Mouse (Mus musculus): ENCODE measurements around the gene Shisa3. TPM values are rescaled to one million over a fixed set of nuclear protein-coding genes. Genes with fewer than 3 reads are reported as not detected.

The Shisa3 gene
- polyA plus RNA-seq, 1 experiment from 2014 or later: 1.8 TPM

DNA sequence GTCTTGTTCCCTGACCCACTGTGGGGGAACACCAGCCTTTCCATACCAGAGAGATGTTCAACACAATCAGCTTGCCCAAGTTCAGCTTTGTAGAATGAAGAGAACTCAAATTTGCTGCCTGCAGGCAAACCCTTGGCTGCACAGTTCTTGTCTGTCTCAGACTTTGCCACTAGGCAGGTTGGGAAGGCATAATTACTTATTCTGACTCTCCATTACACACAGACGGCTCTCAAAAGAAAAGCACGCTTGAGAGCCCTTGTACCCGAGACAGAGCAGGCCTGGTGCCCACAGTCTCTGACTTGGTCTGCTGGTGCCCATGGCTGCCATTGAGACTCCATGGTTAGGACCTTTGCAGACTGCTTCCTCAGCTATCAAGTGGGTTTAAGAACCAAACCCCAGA is 26.7 kb downstream of the Shisa3 start:
- Histone ChIP-seq H3K4me1 (replicated peaks) (0 out of 2 replicates have a peak, but pooled peaks cover 6% of the 10 kb centered on the region), H3K9me3 (replicated peaks) (no peaks in the 10 kb centered on the region), H3K4me3 (replicated peaks) (no peak overlapping the region), H3K9ac (no peak overlapping the region), H3K27ac (no peak overlapping the region), H3K4me2 (no peak overlapping the region), H3K36me3 (peaks cover 47% of the 10 kb centered on the region), H3K27me3 (no peaks in the 10 kb centered on the region)
- no peak for DNase-seq
- WGBS (ENCODE audit: insufficient replicate concordance): 73% methylated on average over 3 of the region's 3 CpGs
- no peak for ATAC-seq (ENCODE audit: low read depth)

DNA sequence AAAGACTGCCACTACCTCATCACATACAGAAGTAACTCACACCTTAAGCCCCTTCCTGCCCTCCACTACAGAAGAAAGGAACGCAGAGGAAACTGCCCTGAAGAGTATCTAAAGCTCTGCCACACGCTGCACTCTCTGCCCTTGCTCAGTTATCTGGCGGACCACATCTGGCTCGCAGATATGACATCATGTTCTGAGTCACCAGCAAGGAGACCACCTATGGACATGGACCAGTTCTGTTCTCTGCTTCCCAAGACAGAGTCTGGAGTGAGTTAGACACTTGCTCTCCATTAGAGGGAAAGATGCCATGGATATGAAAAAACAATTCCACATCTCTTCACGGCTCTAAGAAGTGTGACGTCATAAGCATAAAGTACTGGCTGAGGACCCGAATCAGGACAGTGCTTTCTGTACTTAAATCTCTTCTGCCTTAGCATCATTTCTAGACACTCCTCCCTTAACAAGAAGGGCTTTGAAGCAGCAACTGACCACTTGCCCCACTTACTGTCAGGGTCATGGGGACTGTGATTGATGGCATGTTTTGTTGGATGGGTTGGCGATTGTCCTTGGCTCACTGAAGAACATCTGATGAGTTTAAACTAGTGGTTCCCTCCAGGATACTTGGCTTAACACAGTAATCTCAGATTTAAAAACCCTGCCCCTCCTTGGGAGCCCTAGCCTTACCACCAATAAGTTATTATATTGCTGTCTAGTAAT is 33.1 kb downstream of the Shisa3 start:
- 77% methylated on average over 8 of the region's 8 CpGs for WGBS (ENCODE audit: insufficient replicate concordance)
- Histone ChIP-seq H3K4me2 (no peak overlapping the region), H3K9ac (no peak overlapping the region), H3K27ac (no peak overlapping the region), H3K9me3 (replicated peaks) (no peaks in the 10 kb centered on the region), H3K4me3 (replicated peaks) (no peak overlapping the region), H3K36me3 (peaks cover 66% of the 10 kb centered on the region), H3K27me3 (no peaks in the 10 kb centered on the region), H3K4me1 (replicated peaks) (no peaks in the 10 kb centered on the region)
- ATAC-seq (ENCODE audit: low read depth): no peak
- DNase-seq: no peak

DNA sequence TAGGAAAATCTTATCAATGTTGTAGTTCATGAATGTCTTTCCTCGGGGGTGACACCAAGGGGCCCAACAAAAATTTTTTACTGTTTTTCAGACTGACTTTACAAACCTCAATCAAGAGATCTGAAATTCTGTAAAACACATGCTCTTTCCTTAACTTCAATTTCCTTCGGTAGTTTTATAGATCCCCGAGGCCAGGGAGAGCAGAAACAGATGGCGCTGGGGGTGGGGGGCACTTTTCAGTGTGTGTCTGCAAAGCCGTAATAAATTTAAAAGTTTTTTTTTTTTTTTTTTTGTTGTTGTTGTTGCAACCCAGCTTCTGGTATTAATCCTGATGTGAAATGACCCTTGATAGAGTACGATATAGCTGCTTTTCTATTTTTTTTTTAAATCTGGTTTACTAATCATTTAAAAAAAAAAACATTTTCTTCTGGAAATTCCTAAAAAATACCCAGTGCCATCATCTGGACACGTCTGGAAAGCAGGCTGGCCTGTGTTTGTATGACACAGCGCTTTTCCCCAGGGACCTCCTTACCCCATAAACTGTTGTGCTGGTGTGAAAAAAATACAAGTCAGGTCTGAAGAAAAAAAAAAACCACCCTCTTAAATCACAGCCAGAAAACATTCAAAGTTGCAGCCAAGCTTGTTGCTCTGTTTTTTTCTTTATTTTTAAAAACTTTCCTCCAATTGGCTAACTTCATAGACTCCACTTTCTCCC is 33.9 kb downstream of the Shisa3 start:
- H3K4me2 ChIP-seq: no peak overlapping the region
- H3K27ac ChIP-seq: no peak overlapping the region
- DNase-seq: no peak
- H3K27me3 ChIP-seq: no peaks in the 10 kb centered on the region
- WGBS (ENCODE audit: insufficient replicate concordance): 79% methylated on average over 8 of the region's 8 CpGs
- H3K36me3 ChIP-seq: peaks cover 72% of the 10 kb centered on the region
- no peak overlapping the region for H3K4me3 ChIP-seq (replicated peaks)
- no peak overlapping the region for H3K9ac ChIP-seq
- no peaks in the 10 kb centered on the region for H3K4me1 ChIP-seq (replicated peaks)
- ATAC-seq (ENCODE audit: low read depth): no peak
- no peaks in the 10 kb centered on the region for H3K9me3 ChIP-seq (replicated peaks)

DNA sequence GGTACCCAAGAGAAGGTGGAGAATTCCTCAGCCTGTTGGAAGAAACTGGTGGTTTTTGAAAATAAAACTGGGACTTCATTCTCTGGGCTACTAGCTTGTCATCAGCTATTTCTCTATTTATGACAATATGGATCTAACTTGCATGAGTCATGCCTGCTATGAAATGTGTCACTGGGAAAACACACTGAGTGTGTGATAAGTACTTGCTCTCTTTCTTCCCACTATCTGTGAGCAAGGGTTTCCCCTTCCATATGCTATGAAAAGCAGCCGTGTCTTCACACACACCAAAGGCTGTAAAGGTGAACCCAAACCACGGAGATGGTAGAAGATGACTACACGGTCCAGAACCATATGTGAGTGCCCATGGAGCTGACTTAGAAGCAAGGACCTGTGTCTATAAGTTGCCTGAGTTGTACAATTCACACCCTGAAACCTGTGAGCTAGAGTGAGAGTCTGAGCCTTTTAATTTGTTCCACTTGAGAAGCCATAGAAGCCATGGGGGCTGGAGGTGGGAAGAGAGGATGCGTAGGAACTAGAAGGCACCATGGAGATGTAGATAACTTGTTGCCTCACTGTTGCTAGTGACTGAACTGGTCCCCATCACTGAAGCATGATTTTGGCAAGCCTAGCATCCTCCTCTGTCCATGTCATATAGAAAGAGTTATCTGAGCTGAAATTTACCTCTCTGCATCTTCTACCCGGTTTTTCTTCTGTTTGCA is 36.0 kb downstream of the Shisa3 start:
- H3K9ac ChIP-seq: no peak overlapping the region
- H3K27ac ChIP-seq: no peak overlapping the region
- no peaks in the 10 kb centered on the region for H3K9me3 ChIP-seq (replicated peaks)
- H3K36me3 ChIP-seq: peaks cover 72% of the 10 kb centered on the region
- no peak overlapping the region for H3K4me3 ChIP-seq (replicated peaks)
- no peaks in the 10 kb centered on the region for H3K4me1 ChIP-seq (replicated peaks)
- H3K27me3 ChIP-seq: no peaks in the 10 kb centered on the region
- DNase-seq (no peak), ATAC-seq (ENCODE audit: low read depth) (no peak)
- no peak overlapping the region for H3K4me2 ChIP-seq
- WGBS (ENCODE audit: insufficient replicate concordance): 80% methylated on average over 5 of the region's 5 CpGs

DNA sequence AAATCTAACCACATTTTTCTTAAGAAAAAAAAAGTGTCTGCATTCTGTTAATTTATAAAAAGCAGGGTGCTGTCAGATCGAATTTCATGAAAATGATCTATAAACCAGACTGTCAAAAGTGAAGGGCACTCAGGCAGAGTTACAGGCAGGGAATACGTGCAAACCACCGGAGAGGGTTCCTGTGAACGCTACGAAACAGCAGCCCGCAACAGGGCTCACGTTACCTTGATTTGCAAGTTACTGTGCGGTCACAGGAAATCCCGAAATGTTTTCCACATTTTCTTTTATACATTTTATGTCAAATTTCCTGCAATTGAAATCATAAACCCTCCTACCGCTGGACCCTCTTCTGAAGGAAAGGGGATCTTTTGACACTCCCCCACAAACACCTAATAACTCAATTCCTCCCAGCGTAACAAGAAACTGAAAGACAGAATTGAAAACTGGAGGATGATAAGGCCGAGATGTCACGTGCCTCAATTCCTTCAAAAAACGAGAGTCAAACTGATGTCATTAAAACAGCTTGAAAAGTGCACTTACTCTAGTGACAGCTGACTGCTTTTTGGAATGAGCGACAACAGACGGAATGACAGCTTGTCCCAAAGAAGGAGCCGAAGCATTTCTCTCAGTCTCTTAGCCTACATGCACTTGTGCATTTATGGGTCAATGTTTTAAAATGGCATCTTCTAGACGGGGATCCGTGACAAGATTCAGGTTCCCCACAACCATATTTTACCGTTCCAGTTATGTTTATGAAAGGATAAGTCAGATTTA is 39.3 kb downstream of the Shisa3 start:
- Histone ChIP-seq H3K4me2 (no peak overlapping the region), H3K4me1 (replicated peaks) (no peaks in the 10 kb centered on the region), H3K27me3 (no peaks in the 10 kb centered on the region), H3K9me3 (replicated peaks) (no peaks in the 10 kb centered on the region), H3K36me3 (peaks cover 87% of the 10 kb centered on the region), H3K9ac (no peak overlapping the region), H3K4me3 (replicated peaks) (no peak overlapping the region), H3K27ac (no peak overlapping the region)
- DNase-seq (no peak), ATAC-seq (ENCODE audit: low read depth) (no peak)
- WGBS (ENCODE audit: insufficient replicate concordance): 87% methylated on average over 20 of the region's 20 CpGs

DNA sequence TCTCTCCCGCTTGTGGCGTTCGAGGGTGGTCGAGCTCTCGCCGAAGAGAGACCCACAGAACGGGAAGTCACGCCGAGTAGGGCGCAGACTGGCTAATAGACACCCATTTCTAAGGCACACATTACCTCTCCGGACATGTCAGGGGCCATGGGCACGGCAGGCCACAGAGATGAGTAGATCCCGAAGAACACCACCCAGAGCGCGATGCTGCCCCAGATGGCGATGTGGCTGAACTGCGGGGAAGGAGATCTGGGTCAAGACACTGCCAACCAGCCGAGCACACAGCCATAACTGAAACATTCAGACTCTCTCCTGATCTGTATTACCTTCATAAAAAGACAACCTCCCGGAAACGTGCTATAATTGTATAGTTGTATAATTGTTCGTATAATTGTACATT is 39.9 kb downstream of the Shisa3 start:
- Histone ChIP-seq H3K27ac (no peak overlapping the region), H3K36me3 (peaks cover 86% of the 10 kb centered on the region), H3K4me1 (replicated peaks) (no peaks in the 10 kb centered on the region), H3K4me3 (replicated peaks) (no peak overlapping the region), H3K9me3 (replicated peaks) (no peaks in the 10 kb centered on the region), H3K9ac (no peak overlapping the region), H3K27me3 (no peaks in the 10 kb centered on the region), H3K4me2 (no peak overlapping the region)
- no peak for DNase-seq
- 84% methylated on average over 21 of the region's 21 CpGs for WGBS (ENCODE audit: insufficient replicate concordance)
- no peak for ATAC-seq (ENCODE audit: low read depth)

DNA sequence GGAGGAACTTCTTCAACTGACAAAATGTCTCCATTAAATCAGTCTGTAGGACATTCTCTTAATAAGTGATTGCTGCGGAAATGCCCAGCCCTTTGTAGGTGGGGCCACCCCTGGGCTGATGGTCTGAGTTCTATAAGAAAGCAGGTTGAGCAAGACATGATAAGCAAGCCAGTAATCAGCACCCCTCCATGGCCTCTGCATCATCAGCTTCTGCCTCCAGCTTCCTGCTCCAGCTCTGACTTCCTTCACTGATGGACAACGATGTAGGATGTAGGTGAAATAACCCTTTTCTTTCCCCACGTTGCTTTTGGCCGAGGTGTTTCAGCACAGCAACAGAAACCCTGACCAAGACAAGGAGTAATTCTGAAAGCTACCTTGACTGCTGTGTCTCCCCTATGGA is 41.5 kb downstream of the Shisa3 start:
- Histone ChIP-seq H3K27ac (no peak overlapping the region), H3K4me3 (replicated peaks) (no peak overlapping the region), H3K4me2 (no peak overlapping the region), H3K27me3 (no peaks in the 10 kb centered on the region), H3K4me1 (replicated peaks) (no peaks in the 10 kb centered on the region), H3K36me3 (peaks cover 92% of the 10 kb centered on the region), H3K9me3 (replicated peaks) (no peaks in the 10 kb centered on the region), H3K9ac (no peak overlapping the region)
- no peak for ATAC-seq (ENCODE audit: low read depth)
- 77% methylated on average over 4 of the region's 4 CpGs for WGBS (ENCODE audit: insufficient replicate concordance)
- DNase-seq: no peak

DNA sequence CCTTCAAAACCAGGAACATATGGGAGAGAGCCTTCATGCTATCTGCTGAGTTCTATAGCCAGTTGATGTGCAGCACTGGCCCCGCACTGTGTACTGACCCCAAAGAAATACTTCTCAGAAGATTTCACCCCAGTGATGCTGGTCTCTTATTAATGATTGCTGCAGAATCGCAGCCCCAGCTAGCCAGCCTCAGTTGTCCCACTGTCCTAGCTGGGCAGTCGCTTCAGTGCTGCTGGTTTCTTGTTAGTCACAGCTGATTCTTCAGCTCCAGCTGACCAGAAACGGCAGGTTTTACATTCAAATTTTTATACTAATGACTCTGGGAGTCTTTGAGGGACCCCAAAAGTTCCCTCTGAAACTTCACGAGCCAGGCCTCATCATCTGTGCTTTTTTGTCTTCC is 42.3 kb downstream of the Shisa3 start:
- Histone ChIP-seq H3K36me3 (peaks cover 92% of the 10 kb centered on the region), H3K27me3 (no peaks in the 10 kb centered on the region), H3K4me1 (replicated peaks) (no peaks in the 10 kb centered on the region), H3K4me3 (replicated peaks) (no peak overlapping the region), H3K9me3 (replicated peaks) (no peaks in the 10 kb centered on the region), H3K4me2 (no peak overlapping the region), H3K27ac (no peak overlapping the region), H3K9ac (no peak overlapping the region)
- DNase-seq (no peak), ATAC-seq (ENCODE audit: low read depth) (no peak)
- 82% methylated on average over 5 of the region's 5 CpGs for WGBS (ENCODE audit: insufficient replicate concordance)

DNA sequence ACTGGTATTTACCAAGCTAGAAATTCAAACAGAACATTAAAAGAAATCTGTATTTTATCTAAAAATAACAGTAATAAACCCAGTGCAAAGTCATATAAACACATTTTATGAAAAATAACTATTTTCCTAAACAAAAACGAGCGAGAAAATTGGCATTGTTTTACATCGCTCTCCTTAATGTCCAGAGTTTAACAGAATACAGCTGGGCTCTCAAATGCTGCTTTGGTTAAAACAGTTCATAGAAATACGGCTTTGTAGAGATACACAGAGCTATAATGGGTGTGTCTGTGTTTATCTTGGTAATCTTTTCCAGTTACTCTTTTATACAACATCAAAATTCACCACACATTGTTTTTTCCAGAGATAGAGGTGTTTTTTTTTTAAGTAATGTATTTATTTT is 44.8 kb downstream of the Shisa3 start:
- 81% methylated on average over 4 of the region's 4 CpGs for WGBS (ENCODE audit: insufficient replicate concordance)

DNA sequence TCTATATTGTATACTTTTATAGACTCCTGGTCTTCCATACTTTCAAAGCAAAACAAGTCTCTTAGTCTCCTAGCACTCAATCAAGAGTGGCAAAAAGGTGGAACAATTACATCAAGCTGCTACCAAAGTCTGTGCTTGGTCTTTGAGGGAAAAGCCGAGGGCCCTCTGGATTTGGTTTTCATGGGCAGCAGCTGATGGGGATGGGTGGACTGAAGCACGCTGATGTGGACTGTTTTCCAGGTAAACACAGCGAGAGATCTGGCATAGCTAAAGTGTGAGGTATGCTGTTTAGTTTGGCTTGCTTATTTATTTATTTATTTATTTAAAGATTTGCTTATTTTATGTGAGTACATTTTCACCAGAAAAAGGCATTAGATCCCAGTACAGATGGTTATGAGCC is 45.9 kb downstream of the Shisa3 start:
- Histone ChIP-seq H3K27me3 (no peaks in the 10 kb centered on the region), H3K36me3 (peaks cover 83% of the 10 kb centered on the region), H3K9me3 (replicated peaks) (no peaks in the 10 kb centered on the region), H3K27ac (no peak overlapping the region), H3K4me3 (replicated peaks) (no peak overlapping the region), H3K9ac (no peak overlapping the region), H3K4me2 (no peak overlapping the region), H3K4me1 (replicated peaks) (no peaks in the 10 kb centered on the region)
- no peak for DNase-seq
- WGBS (ENCODE audit: insufficient replicate concordance): 89% methylated on average over 3 of the region's 3 CpGs
- ATAC-seq (ENCODE audit: low read depth): no peak

More for the DNA sequence above, 44.8 kb downstream of the Shisa3 start:
- no peak overlapping the region for H3K27ac ChIP-seq
- peaks cover 89% of the 10 kb centered on the region for H3K36me3 ChIP-seq
- H3K4me1 ChIP-seq (replicated peaks): no peaks in the 10 kb centered on the region
- no peaks in the 10 kb centered on the region for H3K9me3 ChIP-seq (replicated peaks)
- DNase-seq: no peak
- no peak for ATAC-seq (ENCODE audit: low read depth)
- no peak overlapping the region for H3K4me2 ChIP-seq
- no peak overlapping the region for H3K9ac ChIP-seq
- no peaks in the 10 kb centered on the region for H3K27me3 ChIP-seq
- H3K4me3 ChIP-seq (replicated peaks): no peak overlapping the region

DNA sequence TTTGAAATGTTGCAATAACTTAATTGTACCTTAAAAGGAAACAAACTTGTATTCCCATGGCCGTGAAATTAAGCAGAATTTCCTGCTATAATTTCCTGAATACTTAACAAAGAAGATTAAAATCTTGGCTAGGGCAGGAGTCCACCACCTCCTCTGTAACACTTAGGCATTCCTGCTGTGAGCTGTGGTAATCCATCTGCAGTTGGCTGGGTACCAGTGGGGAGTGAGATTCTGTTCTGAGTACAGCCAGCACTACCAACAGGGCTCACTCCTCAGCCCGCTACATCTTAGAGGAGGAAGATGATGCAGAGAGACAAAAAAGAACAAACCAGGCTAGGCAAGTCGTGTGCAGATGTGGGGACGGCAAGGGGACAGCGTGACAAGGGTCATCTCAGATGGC is 46.9 kb downstream of the Shisa3 start:
- no peak overlapping the region for H3K4me2 ChIP-seq
- DNase-seq: no peak
- WGBS (ENCODE audit: insufficient replicate concordance): 93% methylated on average over 5 of the region's 5 CpGs

More for the DNA sequence above, 46.9 kb downstream of the Shisa3 start:
- Histone ChIP-seq H3K27me3 (no peaks in the 10 kb centered on the region), H3K36me3 (peaks cover 83% of the 10 kb centered on the region), H3K9ac (no peak overlapping the region), H3K4me1 (replicated peaks) (no peaks in the 10 kb centered on the region), H3K27ac (no peak overlapping the region), H3K9me3 (replicated peaks) (no peaks in the 10 kb centered on the region), H3K4me3 (replicated peaks) (no peak overlapping the region)
- ATAC-seq (ENCODE audit: low read depth): no peak

All from liver, embryonic 13.5 days (tissue).